Comparison of ENCODE assay signal across 24 mouse cellular contexts in the genomic region with DNA sequence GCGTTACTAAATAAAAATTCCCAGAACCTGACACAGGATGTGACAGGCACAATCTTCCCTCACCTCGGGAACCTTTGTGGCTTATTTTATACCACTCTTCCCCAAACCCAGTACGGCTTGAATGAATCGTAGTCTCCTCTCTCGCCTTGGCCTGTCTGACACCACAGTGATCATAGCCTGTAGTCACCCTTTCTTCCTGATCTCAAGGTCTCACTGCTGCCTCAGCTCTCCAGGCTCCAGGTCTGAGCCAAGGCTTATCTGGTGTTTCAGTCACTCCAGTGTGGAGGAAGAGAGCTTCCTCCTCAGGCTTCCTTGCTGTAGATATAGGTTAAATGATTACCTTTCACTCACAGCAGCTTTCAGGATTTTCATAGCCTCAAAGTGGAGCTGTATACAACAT. TPM values are rescaled to one million over a fixed set of nuclear protein-coding genes. Genes with fewer than 3 reads are reported as not detected.
A peak's percentile ranks its signal among the peaks of the same experiment; 100 is the strongest.
DNase-seq lines count a peak whose midpoint lies in the region; ATAC-seq and TF ChIP-seq lines count a peak whose summit lies in the region.
"Had no signal": no experiment of that assay in that cellular context is flagged by ENCODE, and none has a peak within 500 bp of the region (broad histone marks: within the 10 kb centered on the region; RNA-seq: fewer than 3 reads in every experiment).

No protein-coding gene starts in this region.

- 57% methylated on average over 5 of the region's 5 CpGs for WGBS in heart, embryonic 16.5 days
- WGBS in liver, embryonic 16.5 days (ENCODE audit: insufficient replicate concordance), result 69% methylated on average over 5 of the region's 5 CpGs

- peaks cover 40% of the 10 kb centered on the region for H3K36me3 ChIP-seq in heart, embryonic 16.5 days (ENCODE audit: control insufficient read depth, insufficient read depth)
- peaks cover 3 to 24% of the 10 kb centered on the region in 2 experiments; a peak in 3 of 4 replicates for H3K36me3 ChIP-seq in MEL (ENCODE audit: control insufficient read depth in 1 of 2, insufficient read depth in 2 of 2, low read length in 2 of 2)
- H3K36me3 ChIP-seq in liver, embryonic 16.5 days (ENCODE audit: control insufficient read depth, insufficient read depth), result peaks cover 27% of the 10 kb centered on the region

- no peak for TF ChIP-seq POLR2A in MEL (IDR thresholded peaks at IDR 0.05; ENCODE audit: control insufficient read depth in 1 of 2, insufficient read depth in 1 of 2, low read depth in 1 of 2, low read length in 2 of 2, poor library complexity in 1 of 2)

- H3K9ac ChIP-seq in heart, embryonic 16.5 days (ENCODE audit: low read length), result no peak overlapping the region
- no peak overlapping the region for H3K9ac ChIP-seq in MEL (ENCODE audit: control insufficient read depth, low read depth, low read length, poor library complexity, severe bottlenecking)
- H3K9ac ChIP-seq in liver, embryonic 16.5 days (ENCODE audit: low read depth, low read length), result no peak overlapping the region
- H3K9ac ChIP-seq: embryonic facial prominence, embryonic 13.5 days; liver, embryonic 15.5 days had no signal

- H3K4me1 ChIP-seq in heart, embryonic 16.5 days (ENCODE audit: control insufficient read depth, insufficient read depth, low read length), result no peaks in the 10 kb centered on the region
- peaks cover 0 to 2% of the 10 kb centered on the region in 2 experiments; a peak in 1 of 4 replicates for H3K4me1 ChIP-seq in MEL (ENCODE audit: control insufficient read depth in 1 of 2, insufficient read depth in 2 of 2, low read length in 2 of 2)
- H3K4me1 ChIP-seq in liver, embryonic 16.5 days (ENCODE audit: control insufficient read depth, low read depth, low read length), result peaks cover 4% of the 10 kb centered on the region
- H3K4me1 ChIP-seq: embryonic facial prominence, embryonic 13.5 days had no signal

- no peak for DNase-seq in heart, adult 9 months (ENCODE audit: low spot score in 2 of 2)
- DNase-seq in MEL (ENCODE audit: low read depth, low spot score), result peak; percentile 49
- peak; percentile 62 to 67 for DNase-seq in adrenal gland, postnatal 36 days
- DNase-seq in c-Kit-positive CD71-positive TER-119-positive erythroid progenitor cells, embryonic 14.5 days (ENCODE audit: low spot score), result no peak
- no peak for DNase-seq in adipocyte (ENCODE audit: low spot score)
- DNase-seq: cerebellum, adult 9-11 months; gastrocnemius, postnatal 36 days; kidney, adult 18-20 months; left cerebral cortex, postnatal 4 days; lung, postnatal 14 days; right cerebral cortex, postnatal 14 days; spleen, adult 18-20 months; thymus, postnatal 36 days had no signal

- TF ChIP-seq EP300 in MEL (IDR thresholded peaks at IDR 0.05; ENCODE audit: low read depth in 1 of 2, low read length in 2 of 2), result no peak

- H3K79me2 ChIP-seq in MEL (ENCODE audit: control insufficient read depth, insufficient read depth, low read length, poor library complexity), result no peaks in the 10 kb centered on the region

- no peak overlapping the region for H3K4me3 ChIP-seq in heart, embryonic 16.5 days (ENCODE audit: low read length)
- H3K4me3 ChIP-seq in MEL (ENCODE audit: control insufficient read depth in 1 of 2, insufficient read depth in 1 of 2, low read depth in 2 of 2, low read length in 2 of 2), result no peak overlapping the region
- H3K4me3 ChIP-seq in liver, embryonic 16.5 days (ENCODE audit: low read depth, low read length), result no peak overlapping the region
- H3K4me3 ChIP-seq: embryonic facial prominence, embryonic 13.5 days; layer of hippocampus, adult 2 months; left cerebral cortex, adult 2 months; liver, embryonic 15.5 days had no signal

- H3K9me3 ChIP-seq in heart, embryonic 16.5 days (replicated peaks; ENCODE audit: control insufficient read depth, low read length), result no peaks in the 10 kb centered on the region
- no peaks in the 10 kb centered on the region for H3K9me3 ChIP-seq in MEL (replicated peaks; ENCODE audit: insufficient read depth, low read length)
- no peaks in the 10 kb centered on the region for H3K9me3 ChIP-seq in liver, embryonic 16.5 days (replicated peaks; ENCODE audit: control insufficient read depth, low read length)
- H3K9me3 ChIP-seq: embryonic facial prominence, embryonic 13.5 days; liver, embryonic 15.5 days had no signal

- H3K27me3 ChIP-seq in heart, embryonic 16.5 days (ENCODE audit: control insufficient read depth, insufficient read depth, low read length), result no peaks in the 10 kb centered on the region
- no peaks in the 10 kb centered on the region for H3K27me3 ChIP-seq in MEL (ENCODE audit: control insufficient read depth in 1 of 2, insufficient read depth in 2 of 2, low read length in 2 of 2)
- H3K27me3 ChIP-seq in liver, embryonic 16.5 days (ENCODE audit: control insufficient read depth, insufficient read depth, low read depth, low read length), result no peaks in the 10 kb centered on the region
- H3K27me3 ChIP-seq: embryonic facial prominence, embryonic 13.5 days; liver, embryonic 15.5 days had no signal

- no peak for TF ChIP-seq CTCF in MEL (IDR thresholded peaks at IDR 0.05 in 2 of 3, conservative IDR thresholded peaks at IDR 0.05 in 1 of 3; ENCODE audit: control insufficient read depth in 1 of 3, insufficient read depth in 1 of 3, low read depth in 2 of 3, low read length in 3 of 3, poor library complexity in 1 of 3, severe bottlenecking in 1 of 3)

- TF ChIP-seq RAD21 in MEL (IDR thresholded peaks at IDR 0.05; ENCODE audit: low read depth, low read length), result no peak

- ATAC-seq in heart, embryonic 16.5 days (replicated peaks; ENCODE audit: extremely low read depth, insufficient read depth, low FRiP score), result no peak
- ATAC-seq in liver, embryonic 16.5 days (ENCODE audit: low read depth), result 0 out of 2 replicates have a peak, but pooled peaks have one; percentile 19
- ATAC-seq: forebrain, embryonic 16.5 days; hindbrain, embryonic 16.5 days; midbrain, embryonic 16.5 days had no signal

- no peak overlapping the region for H3K4me2 ChIP-seq in heart, embryonic 16.5 days (ENCODE audit: low read depth, low read length)
- no peak overlapping the region for H3K4me2 ChIP-seq in liver, embryonic 16.5 days (ENCODE audit: low read depth, low read length)
- H3K4me2 ChIP-seq: embryonic facial prominence, embryonic 13.5 days; heart, embryonic 11.5 days; liver, embryonic 15.5 days had no signal

- H3K27ac ChIP-seq in heart, embryonic 16.5 days (ENCODE audit: low read length), result 0 out of 2 replicates have a peak overlapping the region, but pooled peaks have one; percentile 25
- no peak overlapping the region for H3K27ac ChIP-seq in MEL (ENCODE audit: control insufficient read depth, low read depth, low read length)
- H3K27ac ChIP-seq in liver, embryonic 16.5 days (ENCODE audit: low read length), result no peak overlapping the region
- H3K27ac ChIP-seq: embryonic facial prominence, embryonic 13.5 days; kidney, postnatal 0 days; layer of hippocampus, adult 2 months; left cerebral cortex, adult 2 months; liver, embryonic 15.5 days had no signal

TF ChIP-seq in MEL, 35 proteins besides CTCF, POLR2A, EP300 and RAD21:
- TF ChIP-seq POLR2AphosphoS2 (IDR thresholded peaks at IDR 0.05; ENCODE audit: low read length), result no peak
- TF ChIP-seq MEF2A (IDR thresholded peaks at IDR 0.05; ENCODE audit: extremely low read depth, insufficient replicate concordance, low read depth, low read length, poor library complexity, severe bottlenecking), result no peak
- TF ChIP-seq CHD2 (IDR thresholded peaks at IDR 0.05; ENCODE audit: low read length), result no peak
- TF ChIP-seq SIN3A (IDR thresholded peaks at IDR 0.05; ENCODE audit: low read length), result no peak

RNA-seq across cellular contexts. Expression of a gene that starts 25.3 kb away (rescaled TPM):
- 25.7 and 28.1 TPM in 2 replicates for polyA plus RNA-seq in heart, embryonic 16.5 days (2015; fragmentation: Nextera tagmentation; extraction: Ambion mirVana)
- total RNA-seq in MEL (2012; rRNA removed), result 60.2 and 71.6 TPM in 2 replicates
- polyA plus RNA-seq in MEL (2012; ENCODE audit: insufficient read depth in 1 of 2, insufficient read length in 2 of 2, low read depth in 1 of 2, low replicate concordance in 2 of 2, missing spikeins in 1 of 2), result 10 to 100 TPM in 1 of 2 experiments, not detected in 1; 43.9 TPM
- 10 to 100 TPM; 93.4 to 99.0 TPM for total RNA-seq in adrenal gland, postnatal 36 days (2021)
- polyA plus RNA-seq in liver, embryonic 16.5 days (2015; fragmentation: Nextera tagmentation; extraction: Ambion mirVana), result 7.0 and 9.2 TPM in 2 replicates

Comparison
In these comparisons a context has a peak if more than half of its experiments do, and no peak if none do; other contexts are left out.
1. DNase-seq: peak in MEL (single experiment) and adrenal gland, postnatal 36 days (2 of 2); none in heart, adult 9 months (0 of 2), c-Kit-positive CD71-positive TER-119-positive erythroid progenitor cells, embryonic 14.5 days (single experiment) and adipocyte (single experiment).